Mouse (Mus musculus) liver, postnatal 0 days (tissue): ENCODE results near the gene Rspo3.

Source experiments
- CTCF ChIP-seq: sonication (generic); IDR thresholded peaks from 2 replicates; pipeline ENCODE4 v1.5.1; 2016; ENCODE audit warnings: antibody characterized with exemption, low read depth
- EP300 ChIP-seq: IDR thresholded peaks from 2 replicates; pipeline ENCODE4 v1.6.1; 2016; ENCODE audit warnings: antibody characterized with exemption, low read depth, mild to moderate bottlenecking

DNA sequence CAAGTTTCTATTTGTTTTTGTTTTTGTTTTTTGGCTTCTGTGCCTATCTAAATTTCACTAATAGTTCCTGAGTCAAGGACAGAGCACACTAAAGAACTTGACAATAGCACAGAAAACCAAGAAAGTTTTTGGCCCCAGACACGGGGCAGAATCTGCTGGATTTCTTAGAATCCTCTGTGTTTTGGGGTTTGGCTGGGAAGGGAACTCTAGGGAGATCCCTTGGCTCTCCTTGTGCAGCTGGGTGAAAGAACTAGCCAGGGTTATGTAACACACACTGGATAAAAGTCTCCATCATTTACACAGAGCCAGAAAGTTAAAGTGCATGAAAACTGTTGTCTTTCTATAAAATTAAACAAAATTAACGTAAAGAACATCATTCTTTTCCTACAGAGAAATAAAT, 121.3 kb downstream of the Rspo3 start:
- no peak for TF ChIP-seq CTCF
- TF ChIP-seq EP300, result no peak
